Mouse (Mus musculus) MEL (cell line): ENCODE measurements at regions not wholly inside any gene's neighbourhood (a gene's known extent, or its start where the extent isn't known, plus 50 kb on each side); places are given as distances from the start of the nearest gene placed in this dataset.

Source experiments
- DNase-seq: peaks from one replicate; pipeline ENCODE4 v3.0.0; 2011; ENCODE audit warnings: low read depth, low spot score
- H3K27ac ChIP-seq: 2 replicates; pipeline ENCODE4 v1.5.1; 2012; ENCODE audit warnings: low read depth, mild to moderate bottlenecking, control low read depth, low read length, moderate library complexity; ENCODE audit not compliant: control insufficient read depth
- H3K27me3 ChIP-seq, 2 experiments: fragments of 150-350 bp in 1 of 2; sonication (generic) in 1 of 2; 2 replicates each; pipeline ENCODE4 v1.6.1; 2012; ENCODE audit warnings: low read length in 2 of 2, mild to moderate bottlenecking in 2 of 2, improper control_type of control experiment in 1 of 2, moderate library complexity in 1 of 2; ENCODE audit not compliant: insufficient read depth in 2 of 2, control insufficient read depth in 1 of 2
- H3K36me3 ChIP-seq, 2 experiments: 2 replicates each; pipeline ENCODE4 v1.6.1; 2012 to 2014; ENCODE audit warnings: low read length in 2 of 2, improper control_type of control experiment in 1 of 2, inconsistent platforms in 1 of 2, mild to moderate bottlenecking in 1 of 2; ENCODE audit not compliant: insufficient read depth in 2 of 2, control insufficient read depth in 1 of 2
- H3K4me1 ChIP-seq, 2 experiments: fragments of 150-350 bp in 1 of 2; sonication (generic) in 1 of 2; 2 replicates each; pipeline ENCODE4 v1.6.1; 2012; ENCODE audit warnings: low read length in 2 of 2, improper control_type of control experiment in 1 of 2, mild to moderate bottlenecking in 1 of 2; ENCODE audit not compliant: insufficient read depth in 2 of 2, control insufficient read depth in 1 of 2
- H3K4me3 ChIP-seq, 2 experiments: fragments of 150-350 bp in 1 of 2; sonication (generic) in 1 of 2; 2 replicates each; pipeline ENCODE4 v1.5.1; 2012; ENCODE audit warnings: low read depth in 2 of 2, low read length in 2 of 2, mild to moderate bottlenecking in 2 of 2, moderate library complexity in 2 of 2, control low read depth in 1 of 2, improper control_type of control experiment in 1 of 2; ENCODE audit not compliant: control insufficient read depth in 1 of 2, insufficient read depth in 1 of 2
- H3K79me2 ChIP-seq: 2 replicates; pipeline ENCODE4 v1.6.1; 2012; ENCODE audit warnings: mild to moderate bottlenecking, low read length, moderate library complexity; ENCODE audit not compliant: control insufficient read depth, poor library complexity, insufficient read depth
- H3K9ac ChIP-seq: 2 replicates; pipeline ENCODE4 v1.6.1; 2012; ENCODE audit warnings: low read depth, mild to moderate bottlenecking, control low read depth, low read length, moderate library complexity; ENCODE audit not compliant: control insufficient read depth, poor library complexity, severe bottlenecking
- H3K9me3 ChIP-seq: fragments of 150-350 bp; sonication (generic); replicated peaks from 2 replicates; pipeline ENCODE4 v1.6.1; 2012; ENCODE audit warnings: mild to moderate bottlenecking, low read length, improper control_type of control experiment, moderate library complexity; ENCODE audit not compliant: insufficient read depth
- BHLHE40 ChIP-seq: IDR thresholded peaks from 2 replicates; pipeline ENCODE4 v1.6.1; 2012; ENCODE audit warnings: low read depth, mild to moderate bottlenecking, inconsistent platforms, low read length, improper control_type of control experiment, borderline replicate concordance
- EP300 ChIP-seq, 2 experiments: IDR thresholded peaks; 2 replicates each; pipeline ENCODE4 v1.6.1; 2011; ENCODE audit warnings: improper control_type of control experiment in 2 of 2, low read length in 2 of 2, low read depth in 1 of 2, mild to moderate bottlenecking in 1 of 2
- ETS1 ChIP-seq: IDR thresholded peaks from 2 replicates; pipeline ENCODE4 v1.6.1; 2012; ENCODE audit warnings: low read depth, mild to moderate bottlenecking, inconsistent platforms, low read length, improper control_type of control experiment, moderate library complexity
- GATA1 ChIP-seq: IDR thresholded peaks from 2 replicates; pipeline ENCODE4 v1.6.1; 2011; ENCODE audit warnings: low read depth, low read length, improper control_type of control experiment
- JUND ChIP-seq: IDR thresholded peaks from 2 replicates; pipeline ENCODE4 v1.6.1; 2011; ENCODE audit warnings: low read depth, mild to moderate bottlenecking, improper control_type of control experiment, low read length
- KAT2A ChIP-seq: conservative IDR thresholded peaks from 2 replicates; pipeline ENCODE4 v1.6.1; 2012; ENCODE audit warnings: low read depth, low read length, improper control_type of control experiment, inconsistent platforms
- MXI1 ChIP-seq: IDR thresholded peaks from 2 replicates; pipeline ENCODE4 v1.6.1; 2011; ENCODE audit warnings: mild to moderate bottlenecking, low read depth, low read length, improper control_type of control experiment
- MYB ChIP-seq: IDR thresholded peaks from 2 replicates; pipeline ENCODE4 v1.6.1; 2011; ENCODE audit warnings: mild to moderate bottlenecking, low read depth, low read length, improper control_type of control experiment
- MYC ChIP-seq: IDR thresholded peaks from 2 replicates; pipeline ENCODE4 v1.6.1; 2011; ENCODE audit warnings: low read depth, mild to moderate bottlenecking, low read length, improper control_type of control experiment, moderate library complexity
- NELFE ChIP-seq: IDR thresholded peaks from 2 replicates; pipeline ENCODE4 v1.6.1; 2011; ENCODE audit warnings: low read depth, low read length, improper control_type of control experiment
- POLR2AphosphoS2 ChIP-seq: IDR thresholded peaks from 2 replicates; pipeline ENCODE4 v1.6.1; 2011; ENCODE audit warnings: low read length, improper control_type of control experiment
- RAD21 ChIP-seq: IDR thresholded peaks from 2 replicates; pipeline ENCODE4 v1.6.1; 2011; ENCODE audit warnings: mild to moderate bottlenecking, low read depth, low read length, improper control_type of control experiment
- RCOR1 ChIP-seq: IDR thresholded peaks from 2 replicates; pipeline ENCODE4 v1.6.1; 2012; ENCODE audit warnings: low read depth, mild to moderate bottlenecking, inconsistent platforms, low read length, improper control_type of control experiment
- SIN3A ChIP-seq: IDR thresholded peaks from 2 replicates; pipeline ENCODE4 v1.6.1; 2012; ENCODE audit warnings: low read length, improper control_type of control experiment, inconsistent platforms
- TAL1 ChIP-seq: IDR thresholded peaks from 2 replicates; pipeline ENCODE4 v1.6.1; 2012; ENCODE audit warnings: mild to moderate bottlenecking, inconsistent platforms, low read length, moderate library complexity, mixed read lengths
- TCF12 ChIP-seq: IDR thresholded peaks from 2 replicates; pipeline ENCODE4 v1.6.1; 2014; ENCODE audit warnings: low read depth, mild to moderate bottlenecking, inconsistent platforms, low read length, improper control_type of control experiment, moderate library complexity
- UBTF ChIP-seq: IDR thresholded peaks from 2 replicates; pipeline ENCODE4 v1.6.1; 2012; ENCODE audit warnings: low read depth, mild to moderate bottlenecking, inconsistent platforms, low read length, improper control_type of control experiment, moderate library complexity, borderline replicate concordance; ENCODE audit not compliant: insufficient read depth
- USF1 ChIP-seq: IDR thresholded peaks from 2 replicates; pipeline ENCODE4 v1.6.1; 2014; ENCODE audit warnings: low read depth, mild to moderate bottlenecking, inconsistent platforms, low read length, improper control_type of control experiment, moderate library complexity
- USF2 ChIP-seq, 2 experiments: IDR thresholded peaks; 2 replicates each; pipeline ENCODE4 v1.6.1; 2011 to 2012; ENCODE audit warnings: improper control_type of control experiment in 2 of 2, low read length in 2 of 2, borderline replicate concordance in 1 of 2, inconsistent platforms in 1 of 2, low read depth in 1 of 2, mild to moderate bottlenecking in 1 of 2; ENCODE audit not compliant: insufficient read depth in 1 of 2
- ZC3H11A ChIP-seq: IDR thresholded peaks from 2 replicates; pipeline ENCODE4 v1.6.1; 2012; ENCODE audit warnings: low read depth, mild to moderate bottlenecking, inconsistent platforms, low read length, improper control_type of control experiment
- ZKSCAN1 ChIP-seq: IDR thresholded peaks from 2 replicates; pipeline ENCODE4 v1.6.1; 2012; ENCODE audit warnings: low read depth, mild to moderate bottlenecking, inconsistent platforms, low read length, improper control_type of control experiment, moderate library complexity

DNA sequence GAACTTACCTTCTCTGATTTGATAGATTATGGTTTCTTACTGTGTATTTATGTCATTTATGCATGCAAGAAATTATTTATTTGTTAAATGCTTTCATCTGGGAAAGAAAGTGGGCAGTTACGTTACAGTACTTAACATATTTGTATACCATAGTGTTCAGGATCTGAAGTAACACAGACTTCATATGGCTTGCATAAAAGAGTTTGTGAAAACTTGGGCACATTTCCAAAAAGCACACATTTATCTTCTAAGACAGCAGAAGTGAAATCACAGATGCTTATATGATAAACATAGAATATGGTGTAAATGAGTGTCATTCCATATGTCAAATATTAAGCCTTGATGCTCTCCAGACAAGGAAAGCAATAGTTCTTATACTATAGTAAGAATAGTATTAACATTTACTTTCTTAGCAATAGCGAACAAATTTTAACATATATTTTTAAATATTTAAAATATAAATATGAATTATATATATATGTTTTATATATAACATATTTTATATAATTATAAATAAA, 4549.1 kb upstream of the Gm7489 start:
- H3K27me3 ChIP-seq: no peaks in the 10 kb centered on the region
- no peaks in the 10 kb centered on the region for H3K36me3 ChIP-seq
- H3K27ac ChIP-seq: no peak overlapping the region
- H3K9me3 ChIP-seq: no peaks in the 10 kb centered on the region
- no peak overlapping the region for H3K9ac ChIP-seq
- no peak overlapping the region for H3K4me3 ChIP-seq
- H3K4me1 ChIP-seq: no peaks in the 10 kb centered on the region
- TF ChIP-seq USF2 (IDR thresholded peaks at IDR 0.05; ENCODE audit: borderline replicate concordance in 1 of 2, insufficient read depth in 1 of 2, low read depth in 1 of 2, low read length in 2 of 2) (no peak), NELFE (no peak), MYC (no peak), MYB (no peak), SIN3A (no peak), EP300 (IDR thresholded peaks at IDR 0.05; ENCODE audit: low read depth in 1 of 2, low read length in 2 of 2) (no peak), BHLHE40 (no peak), KAT2A (no peak), ETS1 (no peak), MXI1 (no peak), TAL1 (no peak), JUND (no peak), UBTF (no peak), ZKSCAN1 (no peak), USF1 (no peak), RCOR1 (no peak), ZC3H11A (no peak), RAD21 (no peak), TCF12 (no peak)
- H3K79me2 ChIP-seq: no peaks in the 10 kb centered on the region
- no peak for DNase-seq

DNA sequence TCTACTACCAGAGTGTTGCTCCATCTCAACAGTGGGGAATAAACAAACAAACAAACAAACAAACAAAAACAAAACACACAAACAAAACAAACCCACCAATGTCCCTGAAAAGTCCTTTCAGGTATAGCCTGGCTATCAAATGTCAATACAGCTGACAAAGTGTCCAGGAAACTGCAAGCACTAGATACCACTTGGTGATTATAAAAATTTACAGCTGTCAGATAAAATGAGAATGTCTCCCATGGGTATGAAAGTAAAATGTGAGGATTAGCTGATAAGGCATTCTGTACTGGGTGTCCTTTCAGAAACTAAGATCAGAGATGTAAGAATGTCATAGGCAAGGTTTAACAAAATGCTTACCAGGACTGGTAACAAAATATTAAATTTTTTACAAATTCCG, 4537.7 kb upstream of the Gm7489 start:
- Histone ChIP-seq H3K9me3 (no peaks in the 10 kb centered on the region), H3K79me2 (no peaks in the 10 kb centered on the region), H3K9ac (no peak overlapping the region), H3K27ac (no peak overlapping the region), H3K27me3 (no peaks in the 10 kb centered on the region), H3K4me3 (no peak overlapping the region), H3K4me1 (peaks cover 0 to 4% of the 10 kb centered on the region in 2 experiments; a peak in 2 of 4 replicates), H3K36me3 (peaks cover 0 to 7% of the 10 kb centered on the region in 2 experiments; a peak in 2 of 4 replicates)
- DNase-seq: no peak
- TF ChIP-seq ZKSCAN1 (no peak), ETS1 (peak; percentile 93), RAD21 (no peak), TCF12 (peak; percentile 88), NELFE (no peak), JUND (no peak), EP300 (IDR thresholded peaks at IDR 0.05; ENCODE audit: low read depth in 1 of 2, low read length in 2 of 2) (peak; percentile 72 to 77), POLR2AphosphoS2 (no peak), RCOR1 (peak; percentile 53; the same call in 1 of the 2 replicates), GATA1 (peak; percentile 73)
